Mouse (Mus musculus) CH12.LX (cell line): ENCODE measurements at regions not wholly inside any gene's neighbourhood (a gene's known extent, or its start where the extent isn't known, plus 50 kb on each side); places are given as distances from the start of the nearest gene placed in this dataset.

ENCODE experiments used
- DNase-seq: peaks from one replicate; pipeline ENCODE4 v3.0.0-alpha.2; 2013; ENCODE audit errors: extremely low read depth
- H3K27ac ChIP-seq: 2 replicates; pipeline ENCODE4 v1.5.1; 2012; ENCODE audit warnings: low read depth, mild to moderate bottlenecking, control low read depth, moderate library complexity; ENCODE audit not compliant: insufficient read depth
- H3K27me3 ChIP-seq: replicated peaks from 2 replicates; pipeline ENCODE3; 2012; ENCODE audit warnings: inconsistent platforms
- H3K36me3 ChIP-seq, 2 experiments: replicated peaks in 1 of 2; 2 replicates each; pipeline versions ENCODE3 to v1.6.1; 2012; ENCODE audit warnings: inconsistent platforms in 1 of 2, low read length in 1 of 2, mild to moderate bottlenecking in 1 of 2, mixed read lengths in 1 of 2, moderate library complexity in 1 of 2; ENCODE audit not compliant: control insufficient read depth in 1 of 2, insufficient read depth in 1 of 2
- H3K4me1 ChIP-seq, 2 experiments: 2 replicates each; pipeline ENCODE4 v1.6.1; 2012; ENCODE audit warnings: inconsistent platforms in 1 of 2, moderate library complexity in 1 of 2; ENCODE audit not compliant: insufficient read depth in 2 of 2, control insufficient read depth in 1 of 2
- H3K4me2 ChIP-seq: 2 replicates; pipeline ENCODE4 v1.6.1; 2012; ENCODE audit warnings: low read depth, mild to moderate bottlenecking, control low read depth; ENCODE audit not compliant: poor library complexity, insufficient read depth, severe bottlenecking
- H3K4me3 ChIP-seq, 3 experiments: fragments of 150-350 bp in 1 of 3; sonication (generic) in 1 of 3; replicated peaks in 1 of 3; 2 replicates each; pipeline versions ENCODE3 to v1.5.1; 2011 to 2012; ENCODE audit warnings: low read depth in 2 of 3, low read length in 2 of 3, mild to moderate bottlenecking in 2 of 3, moderate library complexity in 2 of 3, control low read depth in 1 of 3, improper control_type of control experiment in 1 of 3, inconsistent platforms in 1 of 3, mixed read lengths in 1 of 3; ENCODE audit not compliant: poor library complexity in 1 of 3
- H3K79me2 ChIP-seq: replicated peaks from 2 replicates; pipeline ENCODE4 v1.6.1; 2012; ENCODE audit warnings: mild to moderate bottlenecking, moderate library complexity; ENCODE audit not compliant: control insufficient read depth, poor library complexity, insufficient read depth, severe bottlenecking; ENCODE audit errors: extremely low read depth
- H3K9ac ChIP-seq: 2 replicates; pipeline ENCODE4 v1.6.1; 2012; ENCODE audit warnings: low read depth, mild to moderate bottlenecking, control low read depth, moderate library complexity; ENCODE audit not compliant: insufficient read depth
- H3K9me3 ChIP-seq: replicated peaks from 2 replicates; pipeline ENCODE3; 2012; ENCODE audit warnings: low read length, inconsistent platforms, mixed read lengths
- BHLHE40 ChIP-seq: IDR thresholded peaks from 2 replicates; pipeline ENCODE4 v1.6.1; 2011; ENCODE audit warnings: mild to moderate bottlenecking, low read depth, low read length, improper control_type of control experiment
- CHD2 ChIP-seq: IDR thresholded peaks from 2 replicates; pipeline ENCODE4 v1.6.1; 2011; ENCODE audit warnings: low read length, improper control_type of control experiment
- CTCF ChIP-seq, 2 experiments: IDR thresholded peaks in 1 of 2; conservative IDR thresholded peaks in 1 of 2; 2 replicates each; pipeline ENCODE4 v1.5.1; 2011 to 2012; ENCODE audit warnings: low read depth in 2 of 2, low read length in 2 of 2, improper control_type of control experiment in 1 of 2, inconsistent platforms in 1 of 2, mild to moderate bottlenecking in 1 of 2, moderate library complexity in 1 of 2
- E2F4 ChIP-seq: IDR thresholded peaks from 2 replicates; pipeline ENCODE4 v1.6.1; 2011; ENCODE audit warnings: low read depth, low read length, improper control_type of control experiment; ENCODE audit not compliant: insufficient replicate concordance
- ELF1 ChIP-seq: IDR thresholded peaks from 2 replicates; pipeline ENCODE4 v1.6.1; 2014; ENCODE audit warnings: low read depth, mild to moderate bottlenecking, inconsistent platforms, low read length, improper control_type of control experiment
- EP300 ChIP-seq: IDR thresholded peaks from 2 replicates; pipeline ENCODE4 v1.6.1; 2011; ENCODE audit warnings: low read length, improper control_type of control experiment
- ETS1 ChIP-seq: conservative IDR thresholded peaks from 2 replicates; pipeline ENCODE4 v1.6.1; 2012; ENCODE audit warnings: low read depth, mild to moderate bottlenecking, inconsistent platforms, low read length, improper control_type of control experiment, moderate library complexity
- GABPA ChIP-seq: IDR thresholded peaks from 2 replicates; pipeline ENCODE4 v1.6.1; 2012; ENCODE audit warnings: low read depth, low read length, improper control_type of control experiment, inconsistent platforms; ENCODE audit not compliant: insufficient replicate concordance
- HCFC1 ChIP-seq: IDR thresholded peaks from 2 replicates; pipeline ENCODE4 v1.6.1; 2012; ENCODE audit warnings: low read depth, mild to moderate bottlenecking, inconsistent platforms, low read length, improper control_type of control experiment
- IRF4 ChIP-seq: IDR thresholded peaks from 2 replicates; pipeline ENCODE4 v1.6.1; 2014; ENCODE audit warnings: low read depth, mild to moderate bottlenecking, inconsistent platforms, low read length, improper control_type of control experiment
- JUN ChIP-seq: IDR thresholded peaks from 2 replicates; pipeline ENCODE4 v1.6.1; 2011; ENCODE audit warnings: low read depth, mild to moderate bottlenecking, low read length, improper control_type of control experiment, moderate library complexity; ENCODE audit not compliant: insufficient read depth
- JUND ChIP-seq: conservative IDR thresholded peaks from 2 replicates; pipeline ENCODE4 v1.6.1; 2011; ENCODE audit warnings: low read depth, low read length, improper control_type of control experiment
- KAT2A ChIP-seq: IDR thresholded peaks from 2 replicates; pipeline ENCODE4 v1.6.1; 2012; ENCODE audit warnings: low read length, improper control_type of control experiment, inconsistent platforms; ENCODE audit not compliant: insufficient replicate concordance
- MAFK ChIP-seq: IDR thresholded peaks from 2 replicates; pipeline ENCODE4 v1.6.1; 2011; ENCODE audit warnings: low read length, improper control_type of control experiment; ENCODE audit not compliant: insufficient replicate concordance
- MAX ChIP-seq: IDR thresholded peaks from 2 replicates; pipeline ENCODE4 v1.6.1; 2011; ENCODE audit warnings: low read length, improper control_type of control experiment
- MAZ ChIP-seq: IDR thresholded peaks from 2 replicates; pipeline ENCODE4 v1.6.1; 2012; ENCODE audit warnings: low read depth, mild to moderate bottlenecking, inconsistent platforms, low read length, improper control_type of control experiment, moderate library complexity
- MEF2A ChIP-seq: IDR thresholded peaks from 2 replicates; pipeline ENCODE4 v1.6.1; 2014; ENCODE audit warnings: low read depth, mild to moderate bottlenecking, inconsistent platforms, low read length, improper control_type of control experiment, borderline replicate concordance
- MXI1 ChIP-seq: IDR thresholded peaks from 2 replicates; pipeline ENCODE4 v1.6.1; 2011; ENCODE audit warnings: mild to moderate bottlenecking, low read depth, low read length, improper control_type of control experiment
- NRF1 ChIP-seq: IDR thresholded peaks from 2 replicates; pipeline ENCODE4 v1.6.1; 2014; ENCODE audit warnings: low read depth, mild to moderate bottlenecking, inconsistent platforms, low read length, improper control_type of control experiment, moderate library complexity
- PAX5 ChIP-seq: IDR thresholded peaks from 2 replicates; pipeline ENCODE4 v1.6.1; 2012; ENCODE audit warnings: low read length, inconsistent platforms, mixed read lengths
- POLR2A ChIP-seq: IDR thresholded peaks from 2 replicates; pipeline ENCODE4 v1.6.1; 2011; ENCODE audit warnings: low read depth, mild to moderate bottlenecking, improper control_type of control experiment, low read length
- RAD21 ChIP-seq: IDR thresholded peaks from 2 replicates; pipeline ENCODE4 v1.6.1; 2011; ENCODE audit warnings: low read depth, mild to moderate bottlenecking, low read length, improper control_type of control experiment, moderate library complexity
- RCOR1 ChIP-seq: conservative IDR thresholded peaks from 2 replicates; pipeline ENCODE4 v1.6.1; 2012; ENCODE audit warnings: low read depth, mild to moderate bottlenecking, inconsistent platforms, low read length, improper control_type of control experiment
- SIN3A ChIP-seq: IDR thresholded peaks from 2 replicates; pipeline ENCODE4 v1.6.1; 2012; ENCODE audit warnings: low read length, improper control_type of control experiment, inconsistent platforms
- SMC3 ChIP-seq: IDR thresholded peaks from 2 replicates; pipeline ENCODE4 v1.6.1; 2011; ENCODE audit warnings: low read depth, low read length, improper control_type of control experiment
- TBP ChIP-seq: conservative IDR thresholded peaks from 2 replicates; pipeline ENCODE4 v1.6.1; 2011; ENCODE audit warnings: low read depth, low read length, improper control_type of control experiment
- TCF12 ChIP-seq: IDR thresholded peaks from 2 replicates; pipeline ENCODE4 v1.6.1; 2014; ENCODE audit warnings: low read depth, mild to moderate bottlenecking, inconsistent platforms, low read length, improper control_type of control experiment
- UBTF ChIP-seq: IDR thresholded peaks from 2 replicates; pipeline ENCODE4 v1.6.1; 2012; ENCODE audit warnings: low read depth, mild to moderate bottlenecking, inconsistent platforms, low read length, improper control_type of control experiment, moderate library complexity
- ZC3H11A ChIP-seq: IDR thresholded peaks from 2 replicates; pipeline ENCODE4 v1.6.1; 2012; ENCODE audit warnings: low read depth, mild to moderate bottlenecking, inconsistent platforms, low read length, improper control_type of control experiment
- ZKSCAN1 ChIP-seq: IDR thresholded peaks from 2 replicates; pipeline ENCODE4 v1.6.1; 2012; ENCODE audit warnings: low read depth, inconsistent platforms, low read length, improper control_type of control experiment, borderline replicate concordance
- ZMIZ1 ChIP-seq: IDR thresholded peaks from 2 replicates; pipeline ENCODE4 v1.6.1; 2012; ENCODE audit warnings: low read depth, mild to moderate bottlenecking, inconsistent platforms, low read length, improper control_type of control experiment
- ZNF384 ChIP-seq: IDR thresholded peaks from 2 replicates; pipeline ENCODE4 v1.6.1; 2012; ENCODE audit warnings: low read depth, low read length, improper control_type of control experiment, inconsistent platforms
- dilution Hi-C: fragments of 300-500 bp; cut with MboI; formaldehyde crosslinking; loops from 2 replicates; pipeline ENCODE4 v1.14.3; 2020; ENCODE audit warnings: low sequenced_read_pairs; ENCODE audit not compliant: extremely low pct_unique_long_range_greater_than_20kb, extremely low pct_ligation_motif_present
- in situ Hi-C: fragments of 300-500 bp; cut with MboI; formaldehyde crosslinking; loops from 3 replicates; pipeline ENCODE4 v1.14.3; 2019; ENCODE audit warnings: low sequenced_read_pairs, low pct_ligation_motif_present, low pct_unique_long_range_greater_than_20kb, mixed read lengths

DNA sequence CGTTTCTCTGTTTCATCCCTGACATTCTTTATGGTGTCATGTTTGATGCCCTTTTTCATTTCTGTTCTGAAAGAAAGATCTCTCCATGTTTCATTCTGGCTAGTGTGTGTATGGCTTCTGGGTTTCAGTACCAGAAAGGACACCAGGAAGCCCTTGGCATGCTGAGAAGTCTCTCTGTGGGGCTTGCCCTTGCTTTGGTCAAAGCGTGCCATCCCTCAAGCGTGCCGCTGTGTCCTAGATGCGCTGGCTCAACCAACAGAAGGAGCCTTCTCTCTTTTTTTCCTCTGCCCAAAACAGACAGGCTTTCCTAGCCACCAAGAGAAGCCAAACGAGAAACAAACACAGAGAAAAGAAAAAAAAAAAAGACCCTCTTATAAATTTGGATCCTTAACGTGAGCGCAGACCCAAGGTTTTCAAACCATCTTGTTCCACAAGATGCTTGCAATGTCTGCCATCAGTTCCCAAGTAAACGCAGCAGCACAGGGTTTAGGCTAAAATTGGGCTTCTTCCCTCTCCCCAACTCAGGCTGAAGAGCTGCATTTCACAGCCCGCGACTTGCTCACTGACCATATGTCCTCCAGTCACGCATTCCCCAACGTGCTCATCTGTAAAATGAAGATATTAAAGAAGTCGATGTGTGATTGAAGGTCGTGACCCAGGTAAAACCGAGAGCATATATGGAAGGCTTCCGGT, 97.3 kb upstream of the Foxn2 start:
- no peak overlapping the region for H3K27ac ChIP-seq
- H3K4me2 ChIP-seq = no peak overlapping the region
- DNase-seq = no peak
- in situ Hi-C loops (no loop called here), dilution Hi-C loops (no loop called here)
- no peaks in the 10 kb centered on the region for H3K27me3 ChIP-seq
- H3K4me3 ChIP-seq = no peak overlapping the region
- H3K36me3 ChIP-seq = no peaks in the 10 kb centered on the region
- peaks cover 17 to 56% of the 10 kb centered on the region in 2 experiments for H3K4me1 ChIP-seq
- H3K9me3 ChIP-seq = peaks cover 4% of the 10 kb centered on the region
- TF ChIP-seq ZC3H11A (no peak), POLR2A (no peak), HCFC1 (no peak), UBTF (no peak), PAX5 (no peak)
- H3K9ac ChIP-seq = no peak overlapping the region
- H3K79me2 ChIP-seq = no peaks in the 10 kb centered on the region

DNA sequence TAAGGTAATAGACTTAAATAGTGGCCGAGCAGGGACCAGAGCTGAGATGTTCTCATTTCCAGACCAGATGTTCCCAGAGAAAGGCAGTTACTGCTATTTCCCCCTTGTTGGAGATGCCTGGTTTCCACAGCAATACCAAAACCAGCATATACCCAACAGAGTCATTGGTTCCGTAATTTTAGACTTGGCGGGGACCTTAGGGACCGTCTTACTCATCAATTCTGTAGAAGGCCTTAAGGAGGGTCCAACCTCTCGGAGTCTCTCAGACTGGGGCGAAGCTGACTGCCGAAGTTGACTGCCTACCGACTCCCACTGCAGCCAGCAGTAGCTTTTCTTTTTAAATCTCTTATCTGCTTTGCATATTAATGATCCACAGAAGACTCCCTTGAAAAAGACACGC, 95.1 kb upstream of the Foxn2 start:
- H3K9me3 ChIP-seq = peaks cover 11% of the 10 kb centered on the region
- H3K4me1 ChIP-seq = peaks cover 24 to 74% of the 10 kb centered on the region in 2 experiments
- H3K4me3 ChIP-seq = no peak overlapping the region
- H3K27me3 ChIP-seq = no peaks in the 10 kb centered on the region
- peak overlapping the region; percentile 99 for H3K4me2 ChIP-seq
- in situ Hi-C loops = no loop called here
- H3K27ac ChIP-seq = peak overlapping the region; percentile 58
- dilution Hi-C loops = no loop called here
- no peaks in the 10 kb centered on the region for H3K79me2 ChIP-seq
- peaks cover 0 to 2% of the 10 kb centered on the region in 2 experiments for H3K36me3 ChIP-seq
- H3K9ac ChIP-seq = peak overlapping the region; percentile 55
- DNase-seq = peak; percentile 91
- TF ChIP-seq PAX5 = no peak
- no peak for TF ChIP-seq GABPA
- TF ChIP-seq SIN3A = peak; percentile 47; the same call in 1 of the 2 replicates
- 0 out of 2 replicates have a peak, but pooled peaks have one; percentile 19 for TF ChIP-seq CHD2
- TF ChIP-seq MAFK = peak; percentile 79
- TF ChIP-seq JUN = peak; percentile 61; the same call in 1 of the 2 replicates
- peak; percentile 92 for TF ChIP-seq EP300
- no peak; the same call in 1 of the 2 replicates for TF ChIP-seq MXI1
- TF ChIP-seq ZC3H11A = no peak
- TF ChIP-seq JUND = peak; percentile 72
- TF ChIP-seq MAZ = no peak
- TF ChIP-seq E2F4 = 0 out of 2 replicates have a peak, but pooled peaks have one; percentile 52
- TF ChIP-seq ELF1 = peak; percentile 42; the same call in 1 of the 2 replicates
- peak; percentile 90 for TF ChIP-seq ETS1
- no peak for TF ChIP-seq MEF2A
- no peak for TF ChIP-seq SMC3
- TF ChIP-seq RCOR1 = 0 out of 2 replicates have a peak, but pooled peaks have one; percentile 61
- TF ChIP-seq CTCF (conservative IDR thresholded peaks at IDR 0.05 in 1 of 2, IDR thresholded peaks at IDR 0.05 in 1 of 2; ENCODE audit: low read depth in 2 of 2, low read length in 2 of 2) = no peak
- no peak; the same call in 1 of the 2 replicates for TF ChIP-seq RAD21
- no peak for TF ChIP-seq NRF1
- TF ChIP-seq ZNF384 = no peak
- no peak; the same call in 1 of the 2 replicates for TF ChIP-seq TCF12
- no peak for TF ChIP-seq ZMIZ1
- peak; percentile 88 for TF ChIP-seq IRF4
- TF ChIP-seq ZKSCAN1 = no peak
- TF ChIP-seq KAT2A = no peak
- peak; percentile 23 for TF ChIP-seq BHLHE40
- TF ChIP-seq MAX = no peak; the same call in 1 of the 2 replicates
- peak; percentile 32; the same call in 1 of the 2 replicates for TF ChIP-seq TBP
